Mouse (Mus musculus) megakaryocyte, embryonic 14.5 days (primary cell): ENCODE results near the gene Adamts4. TPM values are rescaled to one million over a fixed set of nuclear protein-coding genes. Genes with fewer than 3 reads are reported as not detected.

Experiments used
- H3K27me3 ChIP-seq: replicated peaks from 2 replicates; pipeline ENCODE3; 2012; ENCODE audit warnings: inconsistent platforms
- H3K36me3 ChIP-seq: replicated peaks from 2 replicates; pipeline ENCODE3; 2012; ENCODE audit warnings: low read length, inconsistent platforms, mixed read lengths
- H3K4me1 ChIP-seq: 2 replicates; pipeline ENCODE4 v1.6.1; 2012; ENCODE audit warnings: inconsistent platforms
- H3K4me3 ChIP-seq: replicated peaks from 2 replicates; pipeline ENCODE3; 2012; ENCODE audit warnings: moderate library complexity, mild to moderate bottlenecking, inconsistent platforms
- H3K9me3 ChIP-seq: 2 replicates; pipeline ENCODE4 v1.6.1; 2012; ENCODE audit warnings: inconsistent platforms
- FLI1 ChIP-seq: IDR thresholded peaks from 2 replicates; pipeline ENCODE4 v1.6.1; 2012; ENCODE audit warnings: low read length, inconsistent platforms, mixed read lengths
- GATA1 ChIP-seq: IDR thresholded peaks from 3 replicates; pipeline ENCODE4 v1.6.1; 2012; ENCODE audit warnings: mixed read lengths, low read length, inconsistent platforms, borderline replicate concordance
- polyA plus RNA-seq: library from polyadenylated mRNA; stranded (reverse); fragments of >175 nt; gene quantifications from 2 replicates; pipeline ENCODE4 v1.2.3, GENCODE M21; 2012; ENCODE audit warnings: low replicate concordance; ENCODE audit not compliant: insufficient read depth

Gene Adamts4
- polyA plus RNA-seq, 1 experiment: not detected

DNA sequence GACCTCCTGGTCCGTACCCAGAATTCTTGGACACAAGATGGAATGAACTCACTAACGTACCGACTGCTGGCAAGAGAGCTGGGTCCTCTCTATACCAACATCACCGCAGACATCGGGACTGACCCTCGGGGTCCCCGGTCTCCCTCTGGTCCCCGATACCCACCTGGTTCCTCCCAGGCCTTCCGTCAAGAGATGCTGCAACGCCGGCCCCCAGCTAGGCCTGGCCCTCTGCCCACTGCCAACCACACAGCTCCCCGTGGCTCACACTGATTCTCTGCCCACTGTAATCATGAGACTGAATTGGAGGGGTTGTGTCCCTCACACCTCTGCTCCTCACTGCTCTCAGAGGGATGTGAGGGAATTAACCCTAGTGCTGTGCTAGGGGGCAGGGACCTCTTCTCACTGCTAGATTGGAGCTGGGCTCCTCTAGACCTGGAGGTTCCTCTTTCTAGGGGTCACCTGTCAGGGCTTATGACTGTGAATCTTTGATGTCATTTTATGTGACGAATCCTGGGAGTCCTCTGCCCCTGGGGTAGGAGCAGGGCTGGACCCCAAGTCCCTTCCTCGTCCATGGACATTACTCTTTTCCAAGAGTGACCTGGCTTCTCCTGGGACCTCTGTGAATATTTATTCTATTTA, 26.0 kb downstream of the Adamts4 start:
- peaks cover 27% of the 10 kb centered on the region for H3K4me1 ChIP-seq
- TF ChIP-seq GATA1 (no peak), FLI1 (no peak)
- peaks cover 76% of the 10 kb centered on the region for H3K36me3 ChIP-seq
- no peaks in the 10 kb centered on the region for H3K9me3 ChIP-seq
- no peak overlapping the region for H3K4me3 ChIP-seq
- H3K27me3 ChIP-seq: no peaks in the 10 kb centered on the region

DNA sequence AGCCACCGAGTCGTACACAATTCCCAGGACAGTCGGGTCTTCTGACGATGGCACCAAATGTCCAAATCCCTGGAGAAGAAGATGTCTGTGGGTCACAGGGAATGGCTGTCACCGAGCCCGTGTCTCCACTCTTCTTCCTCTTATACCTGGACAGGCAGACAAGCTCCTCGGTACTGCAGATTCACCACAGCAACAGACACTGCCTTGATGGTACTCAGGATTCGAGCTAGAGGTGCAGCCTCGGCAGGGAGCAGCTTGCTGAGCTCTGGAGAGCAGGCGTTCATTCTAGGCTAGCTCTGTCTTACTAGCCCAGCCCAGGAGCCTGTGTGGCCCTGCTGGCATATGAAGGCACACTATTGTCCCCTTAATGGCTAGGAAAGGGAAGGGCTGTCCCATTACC, 27.5 kb downstream of the Adamts4 start:
- Histone ChIP-seq H3K4me3 (no peak overlapping the region), H3K36me3 (peaks cover 72% of the 10 kb centered on the region), H3K27me3 (no peaks in the 10 kb centered on the region), H3K4me1 (peaks cover 22% of the 10 kb centered on the region), H3K9me3 (no peaks in the 10 kb centered on the region)
- TF ChIP-seq FLI1 (no peak), GATA1 (no peak)

DNA sequence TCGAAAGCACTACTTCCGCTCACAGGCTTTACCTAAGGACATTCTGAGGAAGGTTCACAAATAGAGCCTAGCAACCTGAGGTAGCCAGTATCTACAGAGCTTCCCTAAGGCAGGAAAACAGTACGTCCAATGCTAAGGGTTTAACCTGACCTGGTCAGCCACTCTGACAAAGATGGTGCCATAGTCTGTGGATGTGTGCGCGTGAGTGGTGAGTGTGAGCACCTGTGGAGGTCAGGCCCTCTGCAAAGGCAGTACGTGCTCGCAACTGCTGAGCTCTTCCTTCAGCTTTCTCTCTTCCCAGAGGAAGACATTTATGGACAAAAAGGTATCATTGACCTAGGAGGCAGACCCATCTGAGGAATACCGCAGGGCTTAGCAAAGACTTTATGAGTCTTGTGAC, 28.2 kb downstream of the Adamts4 start:
- Histone ChIP-seq H3K4me1 (peaks cover 24% of the 10 kb centered on the region), H3K9me3 (no peaks in the 10 kb centered on the region), H3K36me3 (peaks cover 72% of the 10 kb centered on the region), H3K27me3 (no peaks in the 10 kb centered on the region), H3K4me3 (no peak overlapping the region)
- no peak for TF ChIP-seq FLI1

DNA sequence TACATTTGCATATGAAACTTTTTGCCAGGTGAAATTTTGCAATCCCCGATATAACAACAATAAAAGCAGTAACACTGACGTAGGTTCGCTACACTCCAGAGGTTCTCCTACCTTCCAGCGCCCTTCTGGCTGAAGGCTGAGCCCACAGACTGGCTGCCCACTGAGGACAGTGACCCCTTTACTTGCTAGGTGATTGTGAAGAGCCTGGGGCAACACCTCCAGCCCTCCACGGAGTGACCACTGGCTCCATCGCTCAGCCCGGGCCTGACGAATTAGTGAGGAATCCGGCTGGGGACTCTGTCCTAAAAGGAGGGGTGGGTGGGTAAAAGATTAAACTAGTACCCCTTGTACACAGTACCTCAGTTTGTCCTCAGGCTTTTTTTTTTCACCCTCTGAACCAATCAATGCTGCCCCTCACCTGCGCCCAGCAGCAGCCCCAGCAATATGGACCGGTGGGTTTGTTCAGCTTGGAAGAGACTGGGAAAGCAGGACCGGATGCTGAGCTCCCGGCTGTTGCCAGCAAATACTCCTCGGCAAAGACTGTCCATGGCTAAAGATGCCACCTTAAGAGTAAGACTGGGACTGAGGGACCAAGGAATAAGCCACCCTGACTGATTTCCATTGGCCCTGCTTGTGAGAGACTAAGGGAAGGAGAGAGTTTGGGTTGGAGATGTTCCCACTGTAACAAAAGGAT, 28.9 kb downstream of the Adamts4 start:
- Histone ChIP-seq H3K4me3 (no peak overlapping the region), H3K9me3 (no peaks in the 10 kb centered on the region), H3K36me3 (peaks cover 71% of the 10 kb centered on the region), H3K4me1 (peaks cover 29% of the 10 kb centered on the region), H3K27me3 (no peaks in the 10 kb centered on the region)
- TF ChIP-seq GATA1: no peak
- TF ChIP-seq FLI1: no peak

DNA sequence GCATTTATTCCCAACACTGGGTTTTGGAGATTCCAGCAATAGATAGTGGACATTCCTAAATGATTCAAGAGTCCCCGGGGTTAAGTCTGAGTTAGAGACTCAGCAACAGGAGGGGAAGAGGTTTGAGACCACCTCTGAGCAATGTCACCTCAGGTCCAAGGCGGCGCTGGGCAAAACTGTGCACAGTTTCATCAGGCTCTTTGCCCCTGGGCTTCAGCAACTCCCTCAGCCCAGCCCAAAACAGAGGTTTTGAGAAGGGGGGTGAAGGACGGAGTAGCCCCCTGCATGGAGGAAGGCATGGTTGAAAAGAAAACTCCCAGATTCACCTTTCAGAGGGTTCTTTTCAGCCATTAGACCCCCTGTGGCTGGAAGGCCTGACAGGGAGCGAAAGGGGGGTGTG, 29.5 kb downstream of the Adamts4 start:
- TF ChIP-seq GATA1 (no peak), FLI1 (no peak)
- Histone ChIP-seq H3K4me1 (peaks cover 34% of the 10 kb centered on the region), H3K27me3 (no peaks in the 10 kb centered on the region), H3K36me3 (peaks cover 71% of the 10 kb centered on the region), H3K4me3 (peak overlapping the region; percentile 95), H3K9me3 (no peaks in the 10 kb centered on the region)

DNA sequence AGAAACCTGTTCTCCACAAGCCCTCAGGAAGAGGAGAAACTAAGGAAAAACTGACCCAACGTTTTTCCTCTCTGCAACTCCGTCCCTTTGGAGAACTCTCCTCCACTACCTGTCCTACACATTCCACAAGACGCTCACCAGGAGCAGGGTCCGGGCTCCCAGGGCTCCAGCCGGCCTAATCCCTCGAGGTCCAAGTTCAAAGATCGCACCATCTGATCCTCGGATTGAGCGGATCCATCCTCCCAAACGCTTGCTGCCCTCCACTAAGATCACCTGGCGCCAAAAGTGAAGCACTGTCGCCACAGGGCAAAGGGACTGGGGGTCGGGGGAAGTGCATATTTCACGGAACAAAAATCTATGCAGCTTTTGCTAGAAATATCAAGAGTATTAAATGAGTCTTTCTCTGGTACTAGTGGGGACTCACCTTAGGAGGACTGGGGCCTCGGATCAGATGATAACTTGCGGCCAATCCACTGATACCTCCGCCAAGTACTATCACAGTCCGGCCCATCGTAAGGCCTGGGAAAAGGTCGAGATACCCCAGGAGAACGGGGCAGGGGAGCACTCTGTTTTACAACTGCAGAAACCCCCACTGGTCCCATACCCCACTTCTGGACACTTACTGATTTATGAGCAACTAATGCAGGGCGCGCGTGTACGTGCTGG, 30.2 kb downstream of the Adamts4 start:
- peak overlapping the region; percentile 95 for H3K4me3 ChIP-seq
- H3K36me3 ChIP-seq: peaks cover 71% of the 10 kb centered on the region
- no peak for TF ChIP-seq FLI1
- no peak for TF ChIP-seq GATA1
- H3K9me3 ChIP-seq: no peaks in the 10 kb centered on the region
- no peaks in the 10 kb centered on the region for H3K27me3 ChIP-seq
- peaks cover 40% of the 10 kb centered on the region for H3K4me1 ChIP-seq

DNA sequence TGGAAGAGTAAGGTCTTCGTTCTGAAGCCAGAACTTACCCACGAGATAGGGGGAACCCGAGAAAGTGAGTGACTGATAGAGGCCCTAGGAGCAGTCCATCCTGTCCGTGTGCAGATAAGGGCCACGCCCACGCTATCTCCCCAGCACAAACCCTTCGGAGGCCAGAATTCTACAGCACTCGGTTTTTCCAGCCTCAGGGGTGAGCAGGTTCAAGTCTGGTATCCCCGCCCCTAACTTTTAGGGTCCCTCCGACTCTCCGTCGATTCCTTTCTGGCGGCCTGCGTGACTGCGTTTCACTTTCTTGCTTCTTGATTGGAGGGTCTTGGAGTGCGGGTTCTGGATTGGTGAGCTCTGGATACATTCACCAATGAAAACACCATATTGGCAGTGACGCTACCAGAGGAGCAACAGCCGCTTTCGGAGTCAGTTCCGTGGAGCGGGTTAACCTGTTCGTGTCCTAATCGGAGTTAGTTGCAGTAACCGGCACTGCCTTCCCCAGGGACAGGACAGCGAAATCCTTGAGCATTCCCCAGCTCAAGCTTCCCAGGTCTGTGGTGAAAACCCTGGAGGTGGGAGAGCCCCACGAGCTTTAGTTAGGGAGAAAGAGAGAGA, 30.8 kb downstream of the Adamts4 start, which contains the start of gene Ppox:
TSS of gene Ppox (minus strand) at position 271 of the 612 bp plus-strand sequence.
- Histone ChIP-seq H3K9me3 (no peaks in the 10 kb centered on the region), H3K36me3 (peaks cover 71% of the 10 kb centered on the region), H3K4me3 (peak within 1 kb of the TSS; percentile 95), H3K4me1 (peaks cover 47% of the 10 kb centered on the region), H3K27me3 (no peaks in the 10 kb centered on the region)
- no peak for TF ChIP-seq GATA1
- no peak for TF ChIP-seq FLI1

DNA sequence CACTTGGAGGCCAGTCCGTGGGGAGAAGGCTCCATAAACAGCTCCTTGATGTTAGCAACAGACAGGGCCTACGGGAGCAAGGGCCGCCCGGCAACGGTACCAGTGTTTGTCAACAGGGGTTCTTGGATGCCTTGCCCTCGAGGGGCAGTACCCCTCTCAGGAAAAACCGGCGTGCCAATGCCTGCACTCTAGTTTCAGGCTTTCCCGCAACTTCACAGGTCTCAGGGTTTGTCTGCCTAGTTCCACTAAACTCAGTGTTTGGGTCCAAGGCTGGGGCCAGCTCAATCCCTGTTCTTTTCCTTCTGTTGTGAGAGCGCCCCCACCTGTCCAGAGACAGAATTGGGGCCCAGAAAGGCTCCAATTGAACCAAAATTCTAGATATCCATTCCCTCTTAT, 31.3 kb downstream of the Adamts4 start:
- Histone ChIP-seq H3K4me1 (peaks cover 52% of the 10 kb centered on the region), H3K4me3 (peak overlapping the region; percentile 95), H3K27me3 (no peaks in the 10 kb centered on the region), H3K36me3 (peaks cover 71% of the 10 kb centered on the region), H3K9me3 (no peaks in the 10 kb centered on the region)
- TF ChIP-seq GATA1 (no peak), FLI1 (no peak)

DNA sequence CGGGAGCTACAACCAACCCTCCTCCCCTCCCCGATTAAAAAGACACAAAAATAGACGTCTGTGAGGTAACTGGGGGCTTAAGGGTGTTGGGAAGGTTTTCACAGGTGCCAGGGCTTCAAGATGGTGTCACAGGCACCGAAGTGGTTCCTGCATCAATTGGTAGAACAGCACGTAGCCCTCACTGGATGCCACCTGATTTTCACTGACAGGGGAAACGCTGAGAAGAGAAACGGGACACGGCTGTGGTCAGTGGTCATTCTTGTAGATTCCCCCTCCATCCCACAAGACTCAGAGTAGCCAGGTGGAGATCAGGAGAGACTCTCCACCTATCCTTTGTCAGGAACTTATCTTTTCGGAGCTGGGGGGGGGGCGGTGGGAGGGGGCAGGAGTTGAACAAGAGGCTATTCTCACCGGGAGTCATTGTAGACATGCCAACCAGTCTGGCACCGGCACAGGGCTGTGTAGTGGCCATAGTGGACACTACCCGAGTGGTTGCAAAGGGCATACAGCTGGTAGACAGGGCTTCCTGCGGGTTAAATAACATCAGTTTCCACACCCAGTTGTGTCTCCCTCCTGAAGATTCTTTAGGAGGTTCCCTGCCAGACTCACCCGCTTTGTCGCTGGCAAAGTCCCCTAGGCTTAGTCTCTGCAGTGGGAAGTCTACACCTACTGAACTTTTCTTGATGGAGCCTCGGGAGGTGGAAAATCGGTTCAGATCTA, 32.0 kb downstream of the Adamts4 start:
- TF ChIP-seq GATA1: no peak
- TF ChIP-seq FLI1: no peak
- Histone ChIP-seq H3K4me3 (peak overlapping the region; percentile 95), H3K4me1 (peaks cover 59% of the 10 kb centered on the region), H3K36me3 (peaks cover 66% of the 10 kb centered on the region), H3K9me3 (no peaks in the 10 kb centered on the region), H3K27me3 (no peaks in the 10 kb centered on the region)
